Mouse (Mus musculus): ENCODE measurements around the gene Hnrnpm.

DNA sequence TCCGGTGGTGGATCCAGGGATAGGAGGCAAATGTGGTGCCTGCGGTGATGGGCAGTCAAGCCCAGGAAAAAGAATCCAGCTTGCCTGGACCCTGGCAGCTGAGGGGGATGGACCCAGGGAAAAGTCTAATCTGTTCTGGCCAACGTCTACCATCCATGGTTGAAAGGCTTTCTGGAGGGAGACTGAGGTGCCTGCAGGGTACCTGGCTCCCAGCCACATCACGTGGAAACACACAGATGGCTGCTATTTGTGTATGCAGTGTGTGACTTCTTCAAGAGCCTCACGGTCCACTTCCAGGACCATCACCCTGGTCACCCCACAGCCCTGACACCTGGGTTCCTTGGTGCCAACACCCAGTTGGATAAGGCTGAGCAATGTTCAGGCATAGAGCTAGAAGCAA is 54.9 kb downstream of the Hnrnpm start:
- TF ChIP-seq CTCF (IDR thresholded peaks at IDR 0.05; ENCODE audit: low read depth), result no peak
- no peak for TF ChIP-seq EP300 (optimal IDR thresholded peaks at IDR 0.05)

Measured in stomach, postnatal 0 days (tissue).